Mouse (Mus musculus) brain, embryonic 14.5 days (tissue): Measurements from ENCODE around the gene Tor2a.

Source experiments
- CTCF ChIP-seq: fragments of 200-500 bp; IDR thresholded peaks from 2 replicates; pipeline ENCODE4 v1.5.1; 2012; ENCODE audit warnings: inconsistent platforms, mild to moderate bottlenecking, moderate library complexity, borderline replicate concordance; ENCODE audit not compliant: insufficient read depth, insufficient read length; ENCODE audit errors: extremely low read depth
- POLR2A ChIP-seq: fragments of 200-500 bp; IDR thresholded peaks from 2 replicates; pipeline ENCODE4 v1.6.1; 2012; ENCODE audit warnings: mild to moderate bottlenecking, inconsistent platforms, borderline replicate concordance; ENCODE audit not compliant: poor library complexity, insufficient read depth, insufficient read length, severe bottlenecking; ENCODE audit errors: extremely low read depth

DNA sequence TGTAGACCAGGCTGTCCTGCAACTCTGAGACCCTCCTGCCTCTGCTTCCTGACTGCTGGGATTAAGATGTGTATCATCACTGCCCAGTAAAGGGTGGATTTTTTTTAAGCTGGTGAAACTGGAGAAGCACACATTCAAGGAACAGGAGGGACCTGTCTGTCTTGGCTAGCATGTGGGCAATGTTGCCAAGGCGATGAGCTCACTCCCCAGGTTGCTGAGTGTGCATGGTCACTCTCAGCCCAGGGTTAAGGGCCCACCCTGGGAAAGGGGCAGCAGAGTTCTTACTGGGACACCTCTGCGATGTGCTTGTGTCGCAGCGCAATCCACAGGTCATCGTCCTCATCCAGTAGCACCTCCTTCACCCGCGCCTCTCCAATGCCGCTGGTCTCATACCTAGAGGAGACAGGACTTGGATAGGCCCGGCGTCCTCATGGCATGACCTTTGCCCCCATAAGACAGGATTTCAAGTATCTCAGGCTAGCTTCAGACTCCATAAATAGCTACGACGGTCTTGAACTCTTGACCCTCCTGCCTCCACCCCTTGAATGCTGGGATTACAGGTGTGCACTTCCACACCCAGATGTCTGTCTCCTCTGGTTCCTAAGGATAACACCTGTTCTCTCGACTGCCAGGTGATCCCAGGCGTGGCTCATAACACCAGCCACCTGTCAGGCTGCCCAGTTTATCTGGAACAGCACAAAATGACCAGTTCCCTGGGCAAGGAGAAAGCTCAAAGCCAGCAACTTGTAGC lies 52.0 kb downstream of the Tor2a start:
- TF ChIP-seq CTCF: no peak
- no peak for TF ChIP-seq POLR2A
